Mouse (Mus musculus): Measurements from ENCODE around the gene Ttll8. TPM values are rescaled to one million over a fixed set of nuclear protein-coding genes. Genes with fewer than 3 reads are reported as not detected.

The Ttll8 gene
- not detected in 2 replicates for polyA plus RNA-seq (2012; rRNA removed; ENCODE audit: low replicate concordance)

GRCm38 (mm10) chr15:88954368-88955072 lies at the start of gene Ttll8:
TSS of gene Ttll8 (minus strand) at chr15:88954418.

DNA sequence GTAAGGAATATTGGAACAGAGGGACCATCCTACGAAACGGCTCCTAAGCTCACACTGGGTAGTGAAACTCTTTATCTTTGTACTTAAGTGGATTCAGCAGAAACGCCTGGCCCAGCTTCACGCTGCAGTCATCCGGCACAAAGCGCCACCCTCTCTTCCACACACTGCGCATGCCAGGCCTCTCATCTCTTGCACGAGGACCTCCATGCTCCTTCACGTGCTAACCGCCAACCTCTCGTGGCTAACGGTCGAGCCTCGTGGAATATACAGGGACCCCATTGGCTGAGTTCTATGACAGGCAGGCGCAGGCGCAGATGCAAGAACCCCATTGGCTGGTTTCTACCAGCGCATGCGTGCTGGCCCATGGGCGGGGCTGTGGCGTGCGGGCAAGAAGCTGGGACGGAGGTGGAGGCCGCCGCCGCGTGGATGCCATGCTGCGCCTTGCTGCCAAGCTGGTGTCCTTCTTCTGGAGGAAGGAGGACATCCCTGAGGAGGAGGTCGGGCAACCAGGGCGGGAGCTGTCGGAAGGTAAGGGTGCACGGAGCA lies 28.4 kb upstream of the Ttll8 start, which contains the start of gene Mov10l1:
Gene Mov10l1, plus strand, starts transcription at position 376 of the 546 bp plus-strand sequence.

DNA sequence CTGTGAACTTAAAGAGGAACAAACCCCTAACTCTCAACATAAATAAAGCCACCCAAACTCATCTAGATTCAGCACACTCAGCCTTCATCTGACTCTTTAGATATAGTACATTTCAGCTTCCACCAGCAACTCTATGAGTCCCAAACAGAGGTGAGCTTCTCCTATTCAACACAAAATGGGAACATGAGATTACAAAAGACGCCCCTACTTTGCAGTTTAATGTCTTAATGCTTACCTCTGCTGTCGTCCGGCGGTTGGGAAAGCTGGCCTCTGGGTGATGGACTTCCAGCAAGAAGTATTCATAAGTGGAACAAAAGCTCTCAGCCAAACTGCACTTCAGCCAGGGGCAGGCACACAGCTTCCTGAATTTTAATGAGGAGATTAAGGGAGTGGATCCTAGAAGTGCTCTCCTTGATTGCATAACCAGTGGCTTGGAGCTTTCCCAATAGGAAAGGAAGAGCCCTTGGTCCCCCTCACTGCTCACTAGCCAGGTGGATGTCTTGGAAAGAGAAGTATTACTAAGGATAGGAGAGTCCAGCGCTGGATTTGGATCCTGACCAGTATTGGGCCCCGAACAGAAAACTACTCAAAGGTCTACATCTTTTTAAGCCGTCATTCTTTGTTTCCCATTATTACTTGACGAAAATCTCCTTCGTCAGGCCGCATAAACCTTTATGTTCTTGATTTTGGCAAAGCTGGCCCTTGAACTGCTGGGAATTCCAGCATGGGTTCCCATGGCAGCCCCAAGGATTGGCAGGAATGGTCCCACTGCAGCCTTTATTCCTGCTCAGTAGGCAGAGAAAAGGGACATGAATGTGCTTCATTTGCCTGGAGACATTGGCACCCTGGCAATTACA lies 24.3 kb upstream of the Ttll8 start, which contains the start of gene Mlc1:
Gene Mlc1, minus strand, starts transcription at position 727 of the 857 bp plus-strand sequence.

GRCm38 (mm10) chr15:88861772-88862622 lies 92.2 kb downstream of the Ttll8 start, which contains the start of gene Pim3:
TSS of gene Pim3 (plus strand) at chr15:88862186.

Other genes with a start within 250 kb of the Ttll8 start
- gene Brd1, start 220.2 kb downstream of the Ttll8 start, polyA plus RNA-seq (2012; rRNA removed; ENCODE audit: low replicate concordance): 7.2 and 8.0 TPM in 2 replicates
- gene Zbed4, start 202.8 kb downstream of the Ttll8 start, polyA plus RNA-seq (2012; rRNA removed; ENCODE audit: low replicate concordance): 2.3 and 2.7 TPM in 2 replicates
- gene Alg12, start 135.1 kb downstream of the Ttll8 start, polyA plus RNA-seq (2012; rRNA removed; ENCODE audit: low replicate concordance): 13.9 and 16.8 TPM in 2 replicates
- 32.7 and 39.9 TPM in 2 replicates for gene Creld2, start 134.8 kb downstream of the Ttll8 start, polyA plus RNA-seq (2012; rRNA removed; ENCODE audit: low replicate concordance)
- 63.5 and 89.3 TPM in 2 replicates for gene Pim3, start 92.2 kb downstream of the Ttll8 start, polyA plus RNA-seq (2012; rRNA removed; ENCODE audit: low replicate concordance)
- gene Mlc1, start 24.6 kb upstream of the Ttll8 start, polyA plus RNA-seq (2012; rRNA removed; ENCODE audit: low replicate concordance): 0.04 TPM in 1 of 2 replicates, not detected in the other
- not detected in 2 replicates for gene Mov10l1, start 28.5 kb upstream of the Ttll8 start, polyA plus RNA-seq (2012; rRNA removed; ENCODE audit: low replicate concordance)
- gene Panx2, start 105.3 kb upstream of the Ttll8 start, polyA plus RNA-seq (2012; rRNA removed; ENCODE audit: low replicate concordance): 0.23 and 1.4 TPM in 2 replicates
- gene Trabd, start 120.7 kb upstream of the Ttll8 start, polyA plus RNA-seq (2012; rRNA removed; ENCODE audit: low replicate concordance): 87.4 and 97.4 TPM in 2 replicates
- 42.4 and 57.0 TPM in 2 replicates for gene Selenoo, start 134.7 kb upstream of the Ttll8 start, polyA plus RNA-seq (2012; rRNA removed; ENCODE audit: low replicate concordance)
- gene Tubgcp6, start 168.7 kb upstream of the Ttll8 start, polyA plus RNA-seq (2012; rRNA removed; ENCODE audit: low replicate concordance): 20.9 and 30.5 TPM in 2 replicates
- 19.2 and 21.0 TPM in 2 replicates for gene Hdac10, start 174.3 kb upstream of the Ttll8 start, polyA plus RNA-seq (2012; rRNA removed; ENCODE audit: low replicate concordance)
- gene Mapk12, start 186.3 kb upstream of the Ttll8 start, polyA plus RNA-seq (2012; rRNA removed; ENCODE audit: low replicate concordance): 2.6 and 2.9 TPM in 2 replicates
- gene Mapk11, start 195.2 kb upstream of the Ttll8 start, polyA plus RNA-seq (2012; rRNA removed; ENCODE audit: low replicate concordance): 1.2 and 1.8 TPM in 2 replicates
- gene Plxnb2, start 226.4 kb upstream of the Ttll8 start, polyA plus RNA-seq (2012; rRNA removed; ENCODE audit: low replicate concordance): 257 and 402 TPM in 2 replicates
- 12.6 and 17.4 TPM in 2 replicates for gene Dennd6b, start 242.1 kb upstream of the Ttll8 start, polyA plus RNA-seq (2012; rRNA removed; ENCODE audit: low replicate concordance)